Mouse (Mus musculus): ENCODE data around the gene Cgn. TPM values are rescaled to one million over a fixed set of nuclear protein-coding genes. Genes with fewer than 3 reads are reported as not detected.

Gene Cgn
- polyA plus RNA-seq, 1 experiment from 2014 or later: 4.7 TPM

DNA sequence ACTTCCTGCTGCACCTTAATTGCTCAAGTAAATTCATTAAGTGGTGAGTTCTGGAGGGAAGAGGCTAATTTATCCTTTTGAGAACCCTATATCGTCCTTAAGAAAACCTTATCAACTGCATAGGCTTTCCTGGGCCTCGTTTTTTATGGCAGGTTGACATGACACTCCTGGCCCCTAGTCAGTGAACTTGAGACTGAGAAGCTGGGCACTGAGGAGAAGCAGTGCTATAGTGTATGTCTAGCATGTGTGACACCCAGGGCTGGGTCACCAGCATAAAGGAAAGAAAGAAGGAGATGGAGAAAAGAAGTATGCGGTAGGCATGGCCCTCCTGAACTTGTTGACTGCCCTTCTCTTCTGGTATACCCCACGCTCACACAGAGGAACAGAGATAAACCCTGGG lies 27.8 kb upstream of the Cgn start:
- WGBS: 86% methylated on average over 4 of the region's 4 CpGs

DNA sequence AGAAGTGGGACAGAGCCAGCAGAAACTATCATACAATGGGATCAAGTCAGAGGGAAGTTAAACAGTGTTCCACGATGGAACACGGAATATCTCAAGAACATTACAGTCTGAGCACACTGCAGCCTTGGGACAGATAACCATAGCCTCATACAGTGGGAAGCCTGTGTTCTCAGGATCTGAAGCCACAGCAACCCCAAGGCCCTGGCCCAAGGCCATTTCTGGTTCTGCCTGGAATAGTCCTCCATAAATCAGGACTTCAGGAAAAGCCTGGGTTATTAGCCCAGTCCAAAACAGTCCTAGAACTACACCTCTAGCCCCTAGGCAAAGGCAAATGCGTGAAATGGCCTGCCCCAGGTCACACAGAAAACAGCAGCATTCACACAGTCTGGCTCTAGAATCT lies 27.4 kb upstream of the Cgn start:
- Histone ChIP-seq H3K4me2 (replicated peaks) (no peak overlapping the region), H3K27me3 (no peaks in the 10 kb centered on the region), H3K4me1 (no peaks in the 10 kb centered on the region), H3K9me3 (no peaks in the 10 kb centered on the region), H3K36me3 (no peaks in the 10 kb centered on the region), H3K27ac (replicated peaks) (no peak overlapping the region), H3K4me3 (no peak overlapping the region), H3K9ac (replicated peaks) (no peak overlapping the region)
- no peak for ATAC-seq (ENCODE audit: low FRiP score, low read depth)
- WGBS: 90% methylated on average over 3 of the region's 3 CpGs

More for the DNA sequence above, 27.8 kb upstream of the Cgn start:
- Histone ChIP-seq H3K27me3 (no peaks in the 10 kb centered on the region), H3K27ac (replicated peaks) (no peak overlapping the region), H3K4me2 (replicated peaks) (no peak overlapping the region), H3K9ac (replicated peaks) (no peak overlapping the region), H3K4me3 (no peak overlapping the region), H3K36me3 (no peaks in the 10 kb centered on the region), H3K9me3 (no peaks in the 10 kb centered on the region), H3K4me1 (no peaks in the 10 kb centered on the region)
- ATAC-seq (ENCODE audit: low FRiP score, low read depth): no peak

DNA sequence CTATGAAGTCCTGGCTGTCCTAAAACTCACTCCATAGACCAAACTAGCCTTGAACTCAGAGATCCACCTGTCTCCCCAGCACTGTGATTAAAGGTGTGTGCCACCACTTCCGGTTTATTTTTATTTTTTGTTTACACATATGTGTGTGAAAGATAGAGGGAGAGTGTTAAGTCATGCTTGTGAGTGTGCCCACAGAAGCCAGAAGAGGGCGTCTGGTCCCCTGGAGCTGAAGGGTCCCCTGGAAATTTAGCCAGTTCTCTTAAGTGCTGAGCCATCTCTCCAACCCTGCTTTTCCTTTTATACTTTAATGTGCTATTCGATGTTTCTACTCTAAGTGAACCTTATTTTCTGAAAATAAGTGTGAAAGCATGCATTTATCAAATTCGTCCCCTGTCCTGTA lies 25.3 kb upstream of the Cgn start:
- H3K27ac ChIP-seq (replicated peaks): no peak overlapping the region
- no peak; the same call in 1 of the 2 replicates for ATAC-seq (ENCODE audit: low FRiP score, low read depth)
- no peaks in the 10 kb centered on the region for H3K4me1 ChIP-seq
- H3K4me3 ChIP-seq: no peak overlapping the region
- H3K9me3 ChIP-seq: no peaks in the 10 kb centered on the region
- WGBS: 21% methylated on average over 4 of the region's 4 CpGs
- H3K4me2 ChIP-seq (replicated peaks): no peak overlapping the region
- no peaks in the 10 kb centered on the region for H3K27me3 ChIP-seq
- H3K36me3 ChIP-seq: no peaks in the 10 kb centered on the region
- no peak overlapping the region for H3K9ac ChIP-seq (replicated peaks)

DNA sequence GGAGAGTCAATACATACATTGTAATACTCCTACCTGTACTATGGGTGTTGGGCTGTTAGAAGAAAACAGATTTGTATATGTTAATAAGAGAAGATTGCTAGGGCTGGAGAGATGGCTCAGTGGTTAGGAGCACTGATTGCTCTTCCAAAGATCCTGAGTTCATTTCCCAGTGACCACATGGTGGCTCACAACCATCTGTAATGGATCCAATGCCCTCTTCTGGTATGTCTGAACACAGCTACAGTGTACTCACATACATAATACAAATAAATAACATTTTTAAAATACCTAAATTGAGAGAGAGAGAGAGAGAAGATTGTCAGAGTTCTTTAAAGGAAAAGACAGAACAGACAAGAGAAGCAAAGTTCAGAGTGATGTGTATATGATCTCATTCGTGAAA lies 22.0 kb upstream of the Cgn start:
- no peak for ATAC-seq (ENCODE audit: low FRiP score, low read depth)
- 0 out of 2 replicates have a peak, but pooled peaks cover 6% of the 10 kb centered on the region for H3K27me3 ChIP-seq
- no peaks in the 10 kb centered on the region for H3K9me3 ChIP-seq
- no peak overlapping the region for H3K4me2 ChIP-seq (replicated peaks)
- no peak overlapping the region for H3K4me3 ChIP-seq
- H3K36me3 ChIP-seq: no peaks in the 10 kb centered on the region
- no peak overlapping the region for H3K9ac ChIP-seq (replicated peaks)
- 90% methylated on average over 1 of the region's 1 CpGs for WGBS
- H3K27ac ChIP-seq (replicated peaks): no peak overlapping the region
- peaks cover 9% of the 10 kb centered on the region; the same call in 1 of the 2 replicates for H3K4me1 ChIP-seq

DNA sequence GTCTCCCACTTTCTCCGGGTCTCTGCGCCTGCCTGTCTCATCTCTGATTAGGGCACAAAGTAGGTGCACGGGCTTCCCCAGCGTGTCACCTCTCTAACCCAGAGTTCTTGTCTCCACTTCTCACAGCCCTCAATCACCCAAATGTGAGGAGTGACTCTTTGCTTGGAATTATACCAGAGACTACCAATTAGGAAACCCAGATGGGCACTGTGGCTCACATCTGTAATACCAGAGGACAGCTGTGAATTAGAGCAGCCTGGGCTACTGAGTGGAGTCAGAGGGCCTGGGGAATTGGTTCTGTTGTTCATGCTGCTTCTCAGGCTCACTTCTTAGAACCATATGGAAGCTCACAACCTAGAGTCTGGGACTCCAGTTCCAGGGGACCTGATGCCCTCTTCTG lies 18.7 kb upstream of the Cgn start:
- Histone ChIP-seq H3K4me2 (replicated peaks) (no peak overlapping the region), H3K4me1 (peaks cover 9% of the 10 kb centered on the region; the same call in 1 of the 2 replicates), H3K27ac (replicated peaks) (no peak overlapping the region), H3K4me3 (no peak overlapping the region), H3K9me3 (no peaks in the 10 kb centered on the region), H3K27me3 (0 out of 2 replicates have a peak, but pooled peaks cover 6% of the 10 kb centered on the region), H3K36me3 (no peaks in the 10 kb centered on the region), H3K9ac (replicated peaks) (no peak overlapping the region)
- 85% methylated on average over 4 of the region's 4 CpGs for WGBS
- ATAC-seq (ENCODE audit: low FRiP score, low read depth): no peak

DNA sequence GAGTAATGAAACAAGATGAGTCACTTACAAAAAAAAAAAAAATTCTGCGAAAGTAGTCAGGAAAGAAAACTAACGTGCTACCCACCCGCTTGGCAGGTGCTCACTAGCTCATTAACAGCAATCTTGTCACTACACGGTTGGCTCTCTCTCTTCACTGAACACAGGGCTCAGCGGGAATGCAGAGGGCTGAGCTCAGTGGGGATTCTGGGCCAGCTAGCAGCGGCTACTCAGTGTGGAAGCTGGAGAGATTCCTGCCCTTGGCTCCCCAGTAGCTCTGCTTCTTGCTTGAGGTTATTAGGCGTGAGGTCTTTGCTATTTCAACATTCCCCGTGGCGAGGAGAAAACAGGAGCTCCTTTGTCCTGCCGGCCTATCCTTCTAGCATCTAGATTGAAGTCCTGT lies 17.9 kb upstream of the Cgn start:
- WGBS: 7% methylated on average over 10 of the region's 10 CpGs
- Histone ChIP-seq H3K4me1 (peaks cover 9% of the 10 kb centered on the region; the same call in 1 of the 2 replicates), H3K27ac (replicated peaks) (0 out of 2 replicates have a peak overlapping the region, but pooled peaks have one; percentile 1), H3K9ac (replicated peaks) (0 out of 2 replicates have a peak overlapping the region, but pooled peaks have one; percentile 31), H3K9me3 (no peaks in the 10 kb centered on the region), H3K4me2 (replicated peaks) (0 out of 2 replicates have a peak overlapping the region, but pooled peaks have one; percentile 13), H3K27me3 (0 out of 2 replicates have a peak, but pooled peaks cover 6% of the 10 kb centered on the region), H3K36me3 (no peaks in the 10 kb centered on the region), H3K4me3 (no peak overlapping the region)
- ATAC-seq (ENCODE audit: low FRiP score, low read depth): no peak

DNA sequence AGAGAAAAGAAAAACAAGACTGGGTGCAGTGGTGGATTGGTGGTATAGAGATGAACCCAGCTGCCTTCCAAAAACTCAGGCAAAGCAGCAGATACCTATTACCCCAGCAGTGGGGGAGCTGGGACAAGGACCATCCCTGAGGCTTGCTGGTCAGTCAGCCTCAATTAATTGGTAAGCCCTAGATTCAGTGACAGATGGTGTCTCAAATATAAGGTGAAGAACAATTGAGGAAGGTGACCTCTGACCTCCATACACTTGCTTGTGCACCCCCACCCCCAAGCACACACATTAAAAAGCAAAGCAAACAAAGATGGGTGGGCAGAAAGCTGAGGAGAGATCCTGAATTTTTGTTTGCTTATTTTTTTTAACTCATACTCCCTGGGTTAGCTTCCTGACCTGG lies 9.9 kb upstream of the Cgn start:
- H3K4me1 ChIP-seq: peaks cover 8% of the 10 kb centered on the region; the same call in 1 of the 2 replicates
- H3K9ac ChIP-seq (replicated peaks): no peak overlapping the region
- no peak for ATAC-seq (ENCODE audit: low FRiP score, low read depth)
- H3K4me3 ChIP-seq: no peak overlapping the region
- H3K4me2 ChIP-seq (replicated peaks): no peak overlapping the region
- no peak overlapping the region for H3K27ac ChIP-seq (replicated peaks)
- H3K9me3 ChIP-seq: no peaks in the 10 kb centered on the region
- H3K27me3 ChIP-seq: no peaks in the 10 kb centered on the region
- H3K36me3 ChIP-seq: no peaks in the 10 kb centered on the region

DNA sequence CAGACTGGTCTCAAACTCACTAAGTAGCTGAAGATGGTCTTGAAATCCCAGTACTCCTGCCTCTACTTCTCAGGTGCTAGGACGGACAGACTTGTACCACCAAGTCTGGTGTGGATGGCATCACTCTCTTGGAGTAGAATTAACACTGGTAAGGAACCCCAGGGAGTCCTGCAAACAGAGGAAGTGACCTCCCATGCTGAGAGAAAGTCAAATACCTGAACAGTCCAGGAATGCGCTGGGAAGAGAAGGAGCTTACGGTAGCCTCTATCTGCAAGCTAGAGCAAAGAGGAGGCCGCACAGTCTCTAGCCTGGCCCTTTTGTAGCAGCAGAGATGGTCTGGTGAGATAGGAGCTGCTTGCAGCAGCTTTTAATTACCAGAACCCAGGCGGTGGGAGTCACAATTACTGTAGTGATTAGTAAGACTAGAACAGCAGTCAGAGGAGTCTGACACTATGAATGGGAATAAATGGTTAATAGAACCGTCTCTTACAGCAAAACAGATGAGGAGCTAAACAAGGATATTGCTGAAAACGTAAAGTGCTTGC lies 9.4 kb upstream of the Cgn start:
- Histone ChIP-seq H3K27ac (replicated peaks) (no peak overlapping the region), H3K9me3 (no peaks in the 10 kb centered on the region), H3K4me3 (no peak overlapping the region), H3K4me2 (replicated peaks) (no peak overlapping the region), H3K36me3 (no peaks in the 10 kb centered on the region), H3K4me1 (peaks cover 8% of the 10 kb centered on the region; the same call in 1 of the 2 replicates), H3K9ac (replicated peaks) (no peak overlapping the region), H3K27me3 (no peaks in the 10 kb centered on the region)
- WGBS: 58% methylated on average over 7 of the region's 7 CpGs
- no peak for ATAC-seq (ENCODE audit: low FRiP score, low read depth)

DNA sequence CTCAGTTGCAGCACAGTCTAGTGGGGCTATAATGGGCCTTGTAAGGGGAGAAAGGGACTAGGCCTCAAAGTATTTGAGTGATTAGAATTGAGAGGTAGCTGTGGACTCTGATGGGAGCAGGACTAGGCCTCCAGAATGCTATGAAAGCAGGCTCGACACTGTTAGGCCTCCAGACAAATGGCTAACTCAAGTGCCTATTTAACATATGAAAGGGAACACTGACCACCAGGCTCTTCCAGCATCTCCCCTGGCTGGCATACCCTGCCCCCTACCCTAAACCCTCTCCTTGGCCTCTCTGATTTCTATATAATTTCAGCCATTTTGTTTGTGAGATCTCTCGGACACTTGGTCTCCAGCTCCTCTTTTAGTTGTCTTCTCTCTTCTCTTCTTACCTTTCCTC lies 8.1 kb upstream of the Cgn start:
- H3K9ac ChIP-seq (replicated peaks): no peak overlapping the region

DNA sequence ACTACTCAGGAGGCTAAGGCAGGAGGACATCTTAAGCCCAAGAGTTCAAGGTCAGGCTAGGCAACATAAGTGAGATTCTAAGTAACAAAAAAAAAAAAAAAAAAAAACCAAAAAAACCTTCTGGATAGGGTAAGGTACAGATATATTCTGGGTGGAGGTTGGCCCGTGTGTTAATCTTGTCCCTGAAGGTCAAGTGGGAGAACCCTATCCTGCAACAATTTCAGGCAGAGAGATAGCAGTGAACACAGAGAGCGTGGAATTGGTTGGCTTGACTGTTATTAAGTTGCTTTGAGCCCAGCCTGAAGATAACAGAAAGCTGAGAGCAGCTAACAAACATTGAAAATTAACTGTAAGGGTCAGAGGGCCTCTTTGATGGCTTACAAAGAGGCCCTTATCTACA lies 7.4 kb upstream of the Cgn start:
- Histone ChIP-seq H3K9ac (replicated peaks) (no peak overlapping the region), H3K4me1 (peaks cover 8% of the 10 kb centered on the region; the same call in 1 of the 2 replicates), H3K9me3 (no peaks in the 10 kb centered on the region), H3K27me3 (no peaks in the 10 kb centered on the region), H3K4me2 (replicated peaks) (no peak overlapping the region), H3K4me3 (no peak overlapping the region), H3K36me3 (no peaks in the 10 kb centered on the region), H3K27ac (replicated peaks) (no peak overlapping the region)
- WGBS: 85% methylated on average over 2 of the region's 2 CpGs
- ATAC-seq (ENCODE audit: low FRiP score, low read depth): no peak

More for the DNA sequence above, 8.1 kb upstream of the Cgn start:
- 41% methylated on average over 2 of the region's 2 CpGs for WGBS
- Histone ChIP-seq H3K4me2 (replicated peaks) (no peak overlapping the region), H3K4me1 (peaks cover 8% of the 10 kb centered on the region; the same call in 1 of the 2 replicates), H3K9me3 (no peaks in the 10 kb centered on the region), H3K27ac (replicated peaks) (no peak overlapping the region), H3K36me3 (no peaks in the 10 kb centered on the region), H3K27me3 (no peaks in the 10 kb centered on the region), H3K4me3 (no peak overlapping the region)
- ATAC-seq (ENCODE audit: low FRiP score, low read depth): no peak

DNA sequence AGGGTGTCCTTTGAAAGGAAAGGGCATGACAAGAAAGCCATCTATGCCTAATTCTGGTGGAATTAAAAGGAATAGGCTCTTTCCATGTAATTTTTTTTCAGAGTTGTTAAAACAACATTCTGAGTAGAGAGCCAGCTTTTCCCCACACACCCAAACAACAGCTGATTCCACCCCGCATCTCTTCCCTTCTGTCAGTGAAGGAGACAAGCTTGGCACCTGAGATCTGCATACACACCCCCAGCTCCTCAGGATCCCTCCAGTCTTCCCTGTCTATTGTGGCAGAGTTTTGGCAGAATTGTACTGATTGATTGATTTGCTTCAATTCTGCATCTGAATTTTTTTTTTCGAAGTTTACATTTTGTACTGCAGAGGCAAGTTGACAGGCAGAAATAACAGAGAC lies 6.0 kb upstream of the Cgn start:
- Histone ChIP-seq H3K4me3 (no peak overlapping the region), H3K4me1 (peaks cover 12% of the 10 kb centered on the region), H3K9ac (replicated peaks) (no peak overlapping the region), H3K4me2 (replicated peaks) (no peak overlapping the region), H3K27me3 (peaks cover 3% of the 10 kb centered on the region; the same call in 1 of the 2 replicates), H3K9me3 (no peaks in the 10 kb centered on the region), H3K27ac (replicated peaks) (no peak overlapping the region), H3K36me3 (no peaks in the 10 kb centered on the region)
- no peak for ATAC-seq (ENCODE audit: low FRiP score, low read depth)
- 88% methylated on average over 2 of the region's 2 CpGs for WGBS

DNA sequence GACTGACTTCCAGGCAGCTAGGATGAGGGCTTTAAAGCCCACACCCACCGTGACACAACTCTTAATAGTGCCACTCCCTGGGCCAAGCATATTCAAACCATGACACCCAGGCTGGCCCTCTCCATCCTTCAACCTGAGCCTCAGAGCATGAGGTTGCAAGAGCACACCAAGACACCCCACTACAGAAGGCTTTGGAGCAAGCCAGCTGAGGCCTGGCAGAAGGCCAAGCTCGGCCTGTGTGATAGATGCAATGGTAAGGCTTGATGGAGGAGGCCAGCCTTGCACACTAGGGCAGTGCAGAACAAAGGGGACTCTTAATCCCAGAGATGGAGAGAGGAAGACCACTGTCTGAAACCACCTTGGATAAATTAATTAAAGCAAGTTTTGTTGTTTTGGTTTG lies 3.2 kb upstream of the Cgn start:
- Histone ChIP-seq H3K4me3 (no peak overlapping the region), H3K27ac (replicated peaks) (no peak overlapping the region), H3K9me3 (no peaks in the 10 kb centered on the region), H3K36me3 (no peaks in the 10 kb centered on the region), H3K4me2 (replicated peaks) (no peak overlapping the region), H3K4me1 (peaks cover 19% of the 10 kb centered on the region), H3K27me3 (peaks cover 14% of the 10 kb centered on the region), H3K9ac (replicated peaks) (no peak overlapping the region)
- no peak for ATAC-seq (ENCODE audit: low FRiP score, low read depth)
- WGBS: 90% methylated on average over 2 of the region's 2 CpGs

DNA sequence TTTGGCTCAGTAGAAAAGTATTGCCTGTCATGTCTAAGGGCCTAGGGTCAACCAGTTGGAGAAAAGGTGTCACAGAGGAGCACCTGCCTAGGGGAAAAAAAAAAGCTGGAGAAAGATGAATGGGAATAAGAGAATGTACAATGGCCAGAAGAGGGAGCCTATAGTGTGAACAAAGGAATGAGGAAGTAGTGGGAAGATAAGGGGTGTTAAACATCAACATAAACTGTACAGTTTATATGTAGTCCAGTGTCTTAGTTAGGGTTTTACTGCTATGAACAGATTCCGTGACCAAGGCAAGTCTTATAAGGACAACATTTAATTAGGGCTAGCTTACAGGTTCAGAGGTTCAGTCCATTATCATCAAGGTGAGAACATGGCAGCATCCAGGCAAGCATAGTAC lies 2.8 kb upstream of the Cgn start:
- H3K27me3 ChIP-seq: peaks cover 15% of the 10 kb centered on the region
- H3K36me3 ChIP-seq: no peaks in the 10 kb centered on the region
- H3K4me1 ChIP-seq: peaks cover 14% of the 10 kb centered on the region
- WGBS: 92% methylated on average over 1 of the region's 1 CpGs
- ATAC-seq (ENCODE audit: low FRiP score, low read depth): no peak
- H3K27ac ChIP-seq (replicated peaks): no peak overlapping the region
- no peaks in the 10 kb centered on the region for H3K9me3 ChIP-seq
- no peak overlapping the region for H3K9ac ChIP-seq (replicated peaks)
- H3K4me2 ChIP-seq (replicated peaks): no peak overlapping the region
- no peak overlapping the region for H3K4me3 ChIP-seq
